Mouse (Mus musculus): ENCODE results near the gene 6430571L13Rik.

DNA sequence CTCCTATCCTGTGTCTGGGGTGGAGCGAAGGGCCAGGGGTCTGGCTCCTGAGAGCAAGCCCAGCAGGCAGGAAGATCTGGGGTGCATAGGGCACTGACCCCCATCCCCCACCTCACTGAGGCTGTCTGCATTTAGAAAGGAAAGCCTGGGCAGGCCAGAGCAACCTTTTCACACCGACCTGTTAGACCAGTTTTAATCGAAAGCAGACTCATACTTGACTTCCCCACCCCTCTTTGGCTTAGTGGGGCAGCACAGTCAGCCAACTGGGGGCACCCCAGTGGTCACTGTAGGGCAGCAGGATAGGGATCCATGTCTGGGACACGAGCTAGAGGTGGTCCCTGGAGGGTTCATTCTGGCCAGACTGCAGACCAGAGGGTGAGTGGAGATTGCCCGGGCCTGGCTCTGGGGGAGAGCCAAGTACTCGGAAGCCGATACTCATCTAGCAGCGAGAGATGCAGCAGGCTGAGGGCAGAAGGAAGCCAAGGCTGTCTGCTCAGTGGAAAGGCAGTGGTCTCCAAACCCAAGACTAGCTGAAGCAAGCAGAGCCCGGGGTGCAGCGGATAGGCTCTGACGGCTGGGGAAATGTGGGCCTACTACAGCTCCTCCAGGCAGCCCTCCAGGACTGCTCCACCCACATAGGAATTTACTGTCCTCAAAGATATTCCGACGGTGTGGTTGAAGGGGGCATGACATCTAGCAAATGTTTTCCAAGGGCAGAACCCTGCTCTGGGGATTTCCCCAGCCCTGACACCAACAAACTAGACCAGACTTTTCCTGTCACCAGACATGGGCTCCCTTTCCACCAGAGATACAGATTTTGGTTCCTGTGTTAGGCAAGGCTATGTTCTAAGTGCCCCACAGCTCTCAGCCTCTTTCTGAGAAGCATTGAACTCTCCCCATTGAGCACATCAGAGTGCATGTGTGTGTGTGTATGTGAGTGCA is 34.5 kb upstream of the 6430571L13Rik start:
- TF ChIP-seq CTCF (IDR thresholded peaks at IDR 0.05; ENCODE audit: low read depth, low read length) (no peak), POLR2A (IDR thresholded peaks at IDR 0.05; ENCODE audit: extremely low read depth, insufficient read depth, low read length) (no peak)

Data from liver, adult 2 months (tissue).